Mouse (Mus musculus) retina, adult 2 months (tissue): ENCODE results near the gene Mut.

Source experiments
- DNase-seq: peaks from one replicate; pipeline ENCODE4 v3.0.0-alpha.2; 2012; ENCODE audit warnings: low read depth, low spot score

Mut gene

GRCm38 (mm10) chr17:40934420-40935231, at the start of gene Mut, which contains the start of gene Cenpq:
TSS of gene Mut (plus strand) at chr17:40934685.
TSS of gene Cenpq (minus strand) at chr17:40935047.
- peak; percentile 94 for DNase-seq

GRCm38 (mm10) chr17:40885155-40885554, 49.3 kb upstream of the Mut start:
- DNase-seq: no peak

GRCm38 (mm10) chr17:40887849-40888536, 46.5 kb upstream of the Mut start:
- no peak for DNase-seq

DNA sequence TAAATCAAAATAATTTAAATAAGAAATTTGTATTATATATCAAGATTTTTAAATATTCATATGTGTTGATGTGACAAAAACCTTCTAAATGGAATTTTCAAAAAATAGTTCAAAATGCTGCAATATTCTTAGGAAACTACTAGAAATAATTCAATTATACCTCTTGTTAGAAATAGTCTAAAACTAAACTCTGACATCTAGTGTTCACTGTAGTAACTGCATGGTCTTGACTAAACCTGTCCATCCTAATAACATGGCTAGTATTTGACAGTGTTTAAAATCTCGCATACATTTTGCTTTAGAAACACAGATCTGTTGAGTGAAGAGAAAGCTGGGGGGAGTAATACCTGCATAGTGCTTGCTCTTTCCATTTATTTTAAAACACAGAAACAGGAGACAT, 37.6 kb upstream of the Mut start:
- no peak for DNase-seq

DNA sequence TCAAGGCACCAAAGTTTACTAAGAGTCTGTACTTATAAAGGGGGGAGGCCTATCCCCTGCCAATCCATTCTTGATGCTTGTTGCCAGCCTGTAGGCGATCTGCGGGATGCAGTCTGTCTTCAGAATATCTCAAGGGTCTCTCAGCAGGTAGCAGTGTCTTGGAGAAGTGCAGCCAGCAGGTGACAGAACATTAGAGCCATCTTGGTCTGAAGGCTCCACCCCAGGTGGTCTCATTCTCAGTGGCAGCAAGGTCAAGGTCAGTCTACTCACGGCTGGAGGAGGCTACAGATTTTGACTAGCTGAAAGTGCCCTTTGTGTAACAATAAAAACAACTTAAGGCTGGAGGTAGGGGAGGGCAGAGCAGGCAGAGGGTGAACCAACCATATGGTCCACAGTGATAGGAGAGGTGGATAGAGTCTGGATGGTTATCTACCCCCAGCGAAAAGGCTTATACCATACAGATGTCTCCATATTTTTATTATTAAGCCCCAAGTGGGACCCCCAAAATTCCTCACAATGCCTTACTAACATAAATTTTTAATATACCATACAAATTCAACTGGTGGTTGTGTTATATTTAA, 34.6 kb upstream of the Mut start:
- no peak for DNase-seq

- DNase-seq: no peak
These were observed 31.1 kb upstream of the Mut start for GRCm38 (mm10) chr17:40903345-40903744.

DNA sequence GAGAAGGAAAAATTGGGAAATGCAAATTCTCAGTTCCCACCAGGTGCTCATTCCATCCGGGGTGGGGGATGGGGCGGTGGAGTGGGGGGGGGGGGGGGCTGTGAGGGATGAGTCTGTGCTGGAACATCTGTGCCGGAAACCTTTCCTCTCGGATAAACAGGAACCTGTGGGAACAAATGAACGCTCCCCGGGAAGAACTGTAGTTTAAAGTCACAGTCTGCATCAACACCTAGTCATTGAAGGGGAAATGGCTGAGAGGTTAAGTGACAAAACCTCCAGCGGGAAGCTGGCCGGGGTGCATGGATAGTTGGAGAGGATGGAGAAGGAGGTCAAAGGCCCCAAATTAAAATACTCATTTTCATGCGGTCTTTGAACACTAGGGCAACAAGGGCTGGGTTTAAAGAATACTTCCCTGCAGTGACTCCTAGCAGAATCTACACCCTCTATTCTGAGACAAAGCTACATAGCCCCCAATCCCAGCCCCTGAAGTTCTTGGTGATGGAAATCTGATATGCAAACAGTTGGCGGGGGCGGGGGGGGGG, 30.4 kb upstream of the Mut start:
- no peak for DNase-seq

- DNase-seq: no peak
These were observed 29.7 kb upstream of the Mut start for GRCm38 (mm10) chr17:40904721-40905154.

DNA sequence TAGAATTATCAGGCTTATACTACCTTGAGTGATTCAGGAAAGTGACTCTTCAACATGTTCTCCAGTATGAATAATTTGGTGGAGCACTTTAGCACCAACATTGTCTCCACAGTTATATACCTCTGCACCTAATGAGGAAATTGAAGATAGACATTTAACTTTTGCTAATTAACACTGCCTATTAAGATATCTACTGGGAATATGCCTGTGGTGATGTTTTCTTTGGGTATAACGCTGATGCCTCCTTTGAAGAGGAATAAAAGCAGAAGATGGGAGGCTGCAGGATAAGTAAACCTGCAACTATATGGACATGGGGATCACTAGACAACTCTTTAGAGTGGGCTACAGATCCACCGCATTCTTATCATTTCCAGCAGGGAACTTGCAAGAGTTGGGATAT, 20.2 kb upstream of the Mut start, which contains the start of gene Glyatl3:
Gene Glyatl3, minus strand, starts transcription at position 101 of the 400 bp plus-strand sequence.
- no peak for DNase-seq

DNA sequence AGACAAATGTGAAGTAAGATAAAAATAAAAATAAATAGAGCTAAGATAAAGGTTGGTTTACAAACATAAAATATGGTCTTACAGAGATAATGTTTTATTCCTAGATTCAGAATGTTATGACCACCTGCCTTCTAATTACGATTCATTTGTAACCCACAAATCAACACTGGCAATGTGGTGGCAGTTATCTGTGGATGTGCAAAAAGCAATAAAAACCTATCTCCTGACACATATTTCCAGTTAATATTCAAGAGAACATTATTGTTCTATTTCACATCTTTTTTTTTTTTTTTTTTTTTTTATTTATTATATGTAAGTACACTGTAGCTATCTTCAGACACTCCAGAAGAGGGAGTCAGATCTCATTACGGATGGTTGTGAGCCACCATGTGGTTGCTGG, 19.0 kb upstream of the Mut start:
- no peak for DNase-seq

DNA sequence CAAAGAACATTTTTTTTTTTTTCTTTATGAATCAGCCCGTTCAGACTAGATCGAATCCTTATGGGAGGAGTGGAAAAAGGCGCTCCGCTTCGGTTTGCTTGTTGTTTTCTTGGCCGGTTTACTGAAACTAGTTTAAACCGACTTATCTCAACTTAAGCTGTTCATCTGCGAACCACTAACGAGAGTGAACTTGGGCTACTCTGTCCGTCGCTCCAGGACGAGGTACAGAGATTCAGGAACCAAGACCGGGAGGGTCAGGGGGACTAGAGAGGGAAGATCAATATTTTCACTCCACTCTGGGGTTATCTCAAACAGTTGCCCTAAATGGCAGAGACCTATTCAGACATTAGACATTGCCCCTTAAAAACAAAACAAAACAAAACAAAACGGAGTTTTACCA, 500 bp upstream of the Mut start:
- no peak for DNase-seq

DNA sequence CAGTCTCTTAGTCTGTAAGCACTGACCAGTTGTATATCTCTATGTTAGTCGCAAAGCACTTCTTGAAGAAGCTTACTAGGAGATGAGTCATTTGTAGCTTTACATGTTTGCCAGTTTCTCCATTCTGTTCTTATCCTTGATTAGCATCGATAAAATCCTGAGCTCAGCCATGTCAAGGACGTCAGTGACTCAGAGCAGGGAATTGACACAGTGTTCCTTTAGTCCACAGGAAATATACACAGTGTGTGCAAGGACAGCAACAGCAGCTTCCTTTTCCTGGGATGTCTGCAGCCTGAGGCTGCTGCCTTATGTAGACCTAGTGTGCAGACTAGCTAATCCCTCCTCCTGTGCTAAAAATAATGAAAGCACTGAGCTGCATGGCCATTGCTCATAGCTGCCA, 14.0 kb downstream of the Mut start:
- no peak for DNase-seq

DNA sequence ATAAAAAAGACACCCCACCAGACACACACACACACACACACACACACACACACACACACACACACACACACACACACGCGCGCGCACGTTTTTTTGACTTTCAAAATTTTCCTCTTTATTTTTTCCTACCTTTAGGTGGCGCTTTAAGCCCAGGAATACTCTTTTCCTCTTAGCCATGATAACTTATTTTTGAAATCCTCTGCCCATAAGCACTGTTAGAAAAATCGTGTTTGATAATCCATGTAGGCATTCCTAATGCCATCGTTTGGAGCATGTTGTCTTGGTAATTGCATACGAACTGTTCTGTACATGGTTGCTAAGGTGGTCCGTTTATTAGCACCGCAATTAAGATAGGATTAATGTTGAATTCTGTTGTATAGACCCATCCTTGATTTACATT, 43.4 kb downstream of the Mut start:
- DNase-seq: peak; percentile 4

DNA sequence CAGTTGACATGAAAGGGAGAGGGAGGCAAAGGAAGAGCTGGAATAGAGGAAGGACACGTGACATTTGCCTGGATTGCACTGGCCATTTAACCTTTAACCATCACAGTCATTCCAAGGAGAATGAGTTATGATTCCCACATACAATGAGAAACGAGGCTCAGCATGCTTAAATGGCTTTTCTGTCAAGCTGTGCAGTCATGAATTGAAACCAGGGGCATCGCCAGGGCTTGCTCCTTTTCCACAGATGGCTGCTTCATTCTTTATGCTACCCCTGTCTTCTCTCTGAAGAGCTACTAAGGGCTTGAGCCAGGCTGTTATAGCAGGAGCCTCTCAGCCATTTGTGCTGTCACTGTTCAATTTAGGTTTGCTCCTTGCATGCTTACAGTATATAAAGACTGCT, 57.6 kb downstream of the Mut start:
- DNase-seq: no peak
